In the genomic region with DNA sequence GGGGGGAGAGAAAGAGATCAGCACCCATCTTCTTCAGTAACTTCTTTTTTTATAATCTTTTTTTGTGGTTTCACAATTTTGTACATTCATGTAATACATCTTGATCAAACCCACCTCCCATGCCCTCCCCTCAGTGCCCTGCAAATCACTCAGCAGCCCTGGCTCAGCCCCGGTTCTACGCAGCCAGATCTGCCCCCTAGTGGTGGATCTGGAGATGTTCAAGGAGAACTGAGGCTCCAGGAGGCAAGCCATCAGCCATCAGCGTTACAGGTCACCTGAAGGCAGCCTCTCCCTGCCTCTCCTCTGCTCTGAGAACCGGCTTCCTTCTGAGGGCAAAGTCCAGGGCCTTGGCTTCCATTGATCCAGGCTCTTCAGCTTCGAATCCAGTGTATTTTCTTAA, we compare ENCODE assay signal across 8 mouse cellular contexts.
DNase-seq lines count a peak whose midpoint lies in the region; ATAC-seq and TF ChIP-seq lines count a peak whose summit lies in the region.

No protein-coding gene starts in this region.

- no peak for ATAC-seq in megakaryocyte, adult 5-6 weeks (ENCODE audit: poor library complexity, severe bottlenecking)
- ATAC-seq in erythroblast, adult 5-6 weeks (replicated peaks; ENCODE audit: low FRiP score, poor library complexity, severe bottlenecking), result no peak

- WGBS in kidney, adult 2 months, result 10% methylated on average over 5 of the region's 5 CpGs

- H3K36me3 ChIP-seq in kidney, adult 2 months (ENCODE audit: control insufficient read depth, insufficient read depth, low read length), result no peaks in the 10 kb centered on the region

- H3K4me1 ChIP-seq in kidney, adult 2 months (ENCODE audit: control insufficient read depth, insufficient read depth, low read length), result no peaks in the 10 kb centered on the region

- TF ChIP-seq POLR2A in kidney, adult 2 months (IDR thresholded peaks at IDR 0.05; ENCODE audit: low read depth, low read length), result no peak

- no peak overlapping the region for H3K4me3 ChIP-seq in kidney, adult 2 months (ENCODE audit: insufficient read depth, low read depth, low read length)

- no peaks in the 10 kb centered on the region for H3K27me3 ChIP-seq in kidney, adult 2 months (replicated peaks; ENCODE audit: control insufficient read depth, insufficient read depth, low read length)

- no peak overlapping the region for H3K27ac ChIP-seq in kidney, adult 2 months (ENCODE audit: insufficient read depth, low read depth, low read length)

- TF ChIP-seq CTCF in kidney, adult 2 months (conservative IDR thresholded peaks at IDR 0.05; ENCODE audit: insufficient read depth, insufficient read length, low read depth, low read length), result 0 out of 2 replicates have a peak, but pooled peaks have one; percentile 21

- no peak for DNase-seq in kidney, adult 2 months
- no peak for DNase-seq in kidney, postnatal 25 days
- peak; percentile 5 for DNase-seq in urinary bladder, postnatal 25 days (ENCODE audit: low spot score)
- DNase-seq in urinary bladder, postnatal 4 days (ENCODE audit: low spot score in 2 of 2), result no peak
- peak; percentile 62 to 73 for DNase-seq in cerebellum, postnatal 25 days
- peak; percentile 69 for DNase-seq in retina, embryonic 14.5 days (ENCODE audit: low spot score)

Comparison
In these comparisons a context has a peak if more than half of its experiments do, and no peak if none do; other contexts are left out.
1. DNase-seq: peak in urinary bladder, postnatal 25 days (single experiment), cerebellum, postnatal 25 days (2 of 2) and retina, embryonic 14.5 days (single experiment); none in kidney, adult 2 months (single experiment), kidney, postnatal 25 days (0 of 2) and urinary bladder, postnatal 4 days (0 of 2).